Mouse (Mus musculus) heart, adult 8-10 months (tissue): ENCODE results near the gene Arl13b. TPM values are rescaled to one million over a fixed set of nuclear protein-coding genes. Genes with fewer than 3 reads are reported as not detected.

Experiments
- microRNA-seq: library from miRNA; unstranded; fragments of <30 nt; microRNA quantifications from one replicate; pipeline ENCODE4 v1.2.0, GENCODE M21; 2022
- total RNA-seq, 4 experiments: library from RNA; stranded (reverse); gene quantifications; 2 replicates each; pipeline ENCODE4 v1.2.4; 2022

Gene Arl13b
- total RNA-seq, 4 experiments from 2014 or later: 5.0 to 7.9 (median 6.5) TPM

Small RNA genes lying within 50 kb of the gene (microRNA-seq; reads per million reads assigned to microRNA genes)
- not detected for gene Gm25986

Other genes with a start within 250 kb of the Arl13b start
- 1 to 10 TPM; 6.3 to 9.6 (median 6.7) TPM for gene Nsun3, start 60.2 kb downstream of the Arl13b start, total RNA-seq
- gene Stx19, start 32.4 kb downstream of the Arl13b start, total RNA-seq: not detected
- 10 to 100 TPM; 14.0 to 19.0 (median 15.3) TPM for gene Pros1, start 7.3 kb upstream of the Arl13b start, total RNA-seq